Mouse (Mus musculus) right cerebral cortex, postnatal 10 days (tissue): ENCODE measurements at regions not wholly inside any gene's neighbourhood (a gene's known extent, or its start where the extent isn't known, plus 50 kb on each side); places are given as distances from the start of the nearest gene placed in this dataset.
"Not testable (repeated sequence)": the region's sequence is repeated elsewhere in the genome, so short reads cannot be mapped to it uniquely, and the experiment has no call there.

Experiments used
- DNase-seq, 2 experiments: peaks; one replicate each; pipeline ENCODE4 v3.0.0; 2021; ENCODE audit warnings: low spot score in 2 of 2

- DNase-seq = no peak
Measured at GRCm38 (mm10) chr8:78068087-78068910, 144.8 kb upstream of the Ttc29 start.

DNA sequence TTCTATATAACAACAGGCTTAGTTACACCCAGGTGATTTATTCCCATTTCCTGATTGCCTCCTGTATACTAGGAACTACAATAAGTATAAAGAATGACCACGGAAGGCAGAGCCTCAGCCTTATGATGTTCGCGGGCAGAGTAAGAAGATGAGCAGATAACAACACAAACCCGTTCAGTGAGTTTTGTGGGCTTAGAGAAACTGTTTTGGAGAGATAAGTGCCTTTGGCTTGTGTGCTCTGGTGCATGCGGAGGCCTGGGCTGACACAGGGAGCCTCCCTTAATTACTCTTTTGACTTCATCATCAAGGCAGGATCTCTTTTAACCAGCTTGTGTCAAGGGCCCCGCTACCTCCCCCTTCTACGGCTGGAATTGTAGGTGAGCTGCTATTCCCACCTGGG, 139.3 kb upstream of the Ttc29 start:
- DNase-seq = no peak

- DNase-seq = no peak
Measured at GRCm38 (mm10) chr8:78077122-78077521, 136.0 kb upstream of the Ttc29 start.

DNA sequence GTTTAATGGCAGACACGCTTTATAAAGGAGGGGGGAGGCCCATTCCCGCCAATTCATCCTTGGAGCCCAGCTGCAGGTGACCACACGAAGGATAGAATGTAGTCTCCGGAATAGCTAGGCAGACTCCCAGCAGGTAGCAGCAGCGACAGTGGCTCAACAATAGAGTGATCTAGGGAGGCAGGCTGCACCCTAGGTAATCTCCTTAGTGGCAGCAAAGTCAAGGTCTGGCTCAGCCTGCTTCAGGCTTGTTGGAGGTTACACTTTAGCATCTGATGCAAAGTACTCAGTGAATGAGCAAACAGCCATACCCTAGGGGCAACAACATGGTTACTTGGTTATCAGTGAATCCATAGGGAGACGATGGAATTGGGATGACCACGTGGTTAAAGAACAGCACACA, 131.7 kb upstream of the Ttc29 start:
- not testable (repeated sequence) for DNase-seq

DNA sequence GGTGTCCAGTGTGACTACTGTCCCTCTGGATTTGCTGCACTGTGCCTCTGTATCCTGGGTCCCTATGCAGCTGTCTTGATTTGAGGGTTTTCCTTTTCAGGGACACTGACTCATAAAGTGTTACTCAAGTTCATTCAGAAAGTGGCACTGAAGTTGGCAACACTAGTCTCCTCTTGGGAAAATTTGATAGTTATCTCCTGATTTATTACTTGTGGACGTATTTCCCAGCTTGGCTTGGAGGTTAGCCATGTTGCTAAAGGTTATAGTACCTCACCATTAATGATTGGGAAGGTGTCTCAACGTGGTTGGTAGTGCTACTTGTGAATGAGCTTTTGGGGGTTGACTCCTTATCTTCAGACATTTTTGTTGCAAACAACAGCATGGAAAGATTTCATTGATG, 130.1 kb upstream of the Ttc29 start:
- no peak for DNase-seq

DNA sequence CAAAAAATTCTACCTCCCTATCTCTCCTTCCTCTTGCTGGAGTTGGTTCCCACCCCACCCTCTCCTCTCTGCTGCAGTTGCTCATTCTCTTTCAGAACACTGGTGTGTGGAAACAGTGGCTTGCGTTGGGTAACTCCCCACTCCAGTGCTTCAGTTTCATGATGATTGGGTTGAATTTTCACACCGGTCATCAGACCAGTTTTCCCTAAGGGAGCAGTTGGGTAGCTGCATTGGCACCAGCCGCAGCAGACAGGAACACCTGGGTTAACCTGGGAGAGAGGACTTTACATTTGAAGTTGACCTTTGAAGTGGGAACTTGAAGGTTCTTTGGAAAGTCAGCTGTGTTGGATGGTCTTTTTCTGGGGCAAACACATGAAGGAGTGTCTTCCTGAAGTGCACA, 126.7 kb upstream of the Ttc29 start:
- DNase-seq = no peak

DNA sequence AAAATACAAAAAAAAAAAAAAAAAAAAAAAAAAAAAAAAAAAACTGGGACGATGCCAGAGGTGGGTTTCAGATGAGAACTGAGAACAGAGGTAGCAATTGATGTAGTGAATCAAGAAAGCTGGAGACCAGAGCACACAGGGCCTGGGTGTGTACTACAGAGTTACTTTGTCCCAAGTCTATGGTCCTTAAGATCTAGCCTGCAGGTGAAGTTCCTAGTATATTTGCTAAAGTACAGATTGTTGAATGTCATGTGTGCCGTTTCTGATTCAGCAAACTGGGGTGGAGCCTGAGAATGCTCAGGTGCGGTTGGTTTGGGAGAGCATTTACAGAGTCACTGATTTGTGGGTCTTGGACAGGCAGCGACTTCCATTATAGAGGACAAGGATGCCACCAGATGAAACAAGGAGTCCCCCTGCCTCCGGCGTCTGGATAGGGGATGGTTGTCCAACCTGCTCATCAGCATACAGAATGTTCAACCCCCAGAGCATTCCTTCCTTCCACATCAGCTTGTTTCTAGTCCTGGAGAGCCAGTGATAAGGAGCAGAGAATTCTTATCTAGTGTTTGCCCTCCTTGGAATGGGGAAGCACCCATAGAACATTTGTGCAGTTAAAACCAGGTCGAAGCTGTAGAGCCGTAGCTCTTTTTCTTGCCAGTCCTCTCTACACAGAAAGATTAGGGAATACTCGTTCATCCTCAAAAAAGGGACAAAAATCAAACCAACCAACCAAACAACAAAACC, 122.5 kb upstream of the Ttc29 start:
- no peak for DNase-seq

GRCm38 (mm10) chr8:78096383-78096782, 116.7 kb upstream of the Ttc29 start:
- no peak for DNase-seq

- no peak for DNase-seq
Measured at GRCm38 (mm10) chr8:78098191-78098745, 114.8 kb upstream of the Ttc29 start.

- DNase-seq = no peak
Measured at GRCm38 (mm10) chr8:78099091-78099490, 114.0 kb upstream of the Ttc29 start.

DNA sequence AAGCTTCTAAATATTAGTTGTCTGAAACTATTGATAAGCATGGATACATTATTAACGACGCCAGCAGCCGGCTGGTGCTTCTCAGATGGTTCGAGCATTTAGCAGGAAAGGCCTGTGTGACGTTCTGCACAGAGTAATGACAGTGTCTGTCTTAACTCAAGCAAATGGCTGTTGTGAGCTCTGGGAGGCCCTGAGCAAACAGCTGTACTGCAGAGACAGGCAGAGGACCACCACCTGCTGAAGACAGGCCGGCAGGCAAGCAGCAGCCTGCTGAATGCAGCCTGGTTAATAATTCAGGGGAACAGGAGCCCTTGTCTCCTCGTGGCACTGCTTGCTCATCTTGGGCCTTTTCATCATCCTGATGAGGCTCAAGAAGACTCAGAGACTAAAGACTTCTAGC, 105.8 kb upstream of the Ttc29 start:
- DNase-seq = no peak

- no peak for DNase-seq
Measured at GRCm38 (mm10) chr8:78110003-78110649, 103.0 kb upstream of the Ttc29 start.

GRCm38 (mm10) chr8:78113105-78113504, 100.0 kb upstream of the Ttc29 start:
- DNase-seq = no peak

- DNase-seq = peak in 1 of 2 experiments; percentile 29
Measured at GRCm38 (mm10) chr8:78114512-78114911, 98.6 kb upstream of the Ttc29 start.

DNA sequence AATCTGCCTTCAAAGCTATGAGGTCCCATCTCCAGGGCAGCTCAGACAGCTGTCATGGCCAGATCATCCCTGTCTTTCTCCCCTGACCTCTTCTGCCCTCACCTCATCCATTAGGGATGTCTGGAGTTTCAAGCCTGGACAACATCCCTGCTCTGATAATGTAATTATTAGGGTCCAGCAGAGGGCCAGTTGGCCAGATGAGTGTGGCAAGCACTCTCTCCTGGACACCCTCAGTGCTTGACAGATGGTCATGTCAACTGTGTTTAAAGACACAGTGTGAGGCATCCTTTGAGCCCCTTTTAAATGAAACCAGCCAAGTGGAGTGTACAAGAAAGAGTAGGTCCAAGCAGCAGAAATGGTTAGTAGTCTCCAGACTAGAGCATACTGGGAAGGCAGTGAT, 95.9 kb upstream of the Ttc29 start:
- DNase-seq = no peak

DNA sequence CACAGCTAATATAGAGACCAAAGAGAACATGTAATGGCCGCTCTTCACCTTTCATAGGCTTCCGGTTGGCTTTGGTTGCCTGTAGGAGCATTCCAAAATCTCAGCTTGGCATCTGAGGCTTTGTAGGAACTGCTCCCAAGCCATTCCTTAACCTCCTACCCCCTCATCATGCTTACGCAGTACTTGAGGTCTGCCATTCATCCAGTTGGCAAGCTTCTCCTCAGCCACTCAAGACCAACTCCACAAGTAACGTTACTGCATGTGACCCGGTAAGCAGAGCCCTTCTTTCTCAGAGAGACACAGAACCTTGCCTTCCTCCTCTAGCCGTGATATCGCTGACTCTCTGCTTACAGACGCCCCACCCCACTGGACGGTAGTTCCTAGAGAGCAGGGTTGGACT, 94.6 kb upstream of the Ttc29 start:
- no peak for DNase-seq

- DNase-seq = peak; percentile 73 to 78
Measured at GRCm38 (mm10) chr8:78119682-78120081, 93.4 kb upstream of the Ttc29 start.

DNA sequence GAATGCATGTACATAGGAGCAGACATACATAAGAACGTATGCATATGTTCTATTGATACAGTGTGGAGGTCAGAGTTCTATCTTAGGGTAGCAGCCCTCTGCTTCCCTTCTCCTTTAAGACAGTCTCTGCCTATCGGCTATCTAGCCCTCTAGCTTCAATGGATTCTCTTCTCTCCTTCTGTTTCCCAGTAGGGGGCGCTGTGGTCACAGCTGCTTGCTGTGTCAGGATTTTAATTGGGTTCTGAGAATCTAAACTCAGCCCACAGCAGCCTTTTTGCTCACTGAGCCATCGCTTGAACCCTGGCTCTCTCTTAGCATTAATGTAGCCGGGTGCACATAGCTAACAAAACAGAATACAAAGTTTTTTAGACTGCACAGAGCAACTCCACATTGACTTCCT, 88.8 kb upstream of the Ttc29 start:
- no peak for DNase-seq

GRCm38 (mm10) chr8:78127852-78128251, 85.2 kb upstream of the Ttc29 start:
- DNase-seq = peak; percentile 23 to 34

GRCm38 (mm10) chr8:78129061-78129460, 84.0 kb upstream of the Ttc29 start:
- no peak for DNase-seq

DNA sequence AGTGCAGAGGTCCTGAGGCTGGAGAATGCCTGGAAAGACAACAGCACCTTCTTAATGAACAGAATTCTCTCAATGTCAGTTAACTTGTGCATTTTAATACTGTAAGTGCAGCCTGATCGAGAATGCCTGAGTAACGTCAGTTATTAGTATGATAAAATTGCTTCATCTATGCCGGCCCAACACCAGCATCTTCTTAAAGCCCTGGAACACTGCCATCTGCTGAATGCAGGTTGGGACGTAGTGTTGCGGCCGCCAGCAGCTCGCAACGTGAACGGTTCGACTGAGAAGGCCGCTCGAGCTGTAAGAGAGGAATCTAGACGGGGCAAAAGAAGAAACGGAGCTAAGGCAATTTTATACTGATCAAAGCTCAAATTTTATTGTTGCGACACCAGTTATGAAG, 73.6 kb upstream of the Ttc29 start:
- DNase-seq = not testable (repeated sequence)

GRCm38 (mm10) chr8:78147170-78147569, 65.9 kb upstream of the Ttc29 start:
- DNase-seq = no peak
